Mouse (Mus musculus) kidney, postnatal 10 days (tissue): Measurements from ENCODE around the gene Chrdl2.
A peak's percentile ranks its signal among the peaks of the same experiment; 100 is the strongest.
"Not testable (repeated sequence)": the region's sequence is repeated elsewhere in the genome, so short reads cannot be mapped to it uniquely, and the experiment has no call there.

Experiments
- DNase-seq: peaks from one replicate; pipeline ENCODE4 v3.0.0; 2021; ENCODE audit warnings: mixed read lengths

Chrdl2 gene

GRCm38 (mm10) chr7:100043096-100043495 is 37.1 kb downstream of the Chrdl2 start:
- no peak for DNase-seq

- no peak for DNase-seq
Observed at GRCm38 (mm10) chr7:100043605-100044031, 37.6 kb downstream of the Chrdl2 start.

- DNase-seq = no peak
Observed at GRCm38 (mm10) chr7:100046486-100046885, 40.5 kb downstream of the Chrdl2 start.

- peak; percentile 40 for DNase-seq
Observed at GRCm38 (mm10) chr7:100051904-100052303, 45.9 kb downstream of the Chrdl2 start.

GRCm38 (mm10) chr7:100052991-100053390 is 47.0 kb downstream of the Chrdl2 start:
- not testable (repeated sequence) for DNase-seq

- peak; percentile 41 for DNase-seq
Observed at GRCm38 (mm10) chr7:100073959-100074358, 68.0 kb downstream of the Chrdl2 start.

GRCm38 (mm10) chr7:100076296-100076695 is 70.3 kb downstream of the Chrdl2 start:
- no peak for DNase-seq

GRCm38 (mm10) chr7:100077071-100077470 is 71.1 kb downstream of the Chrdl2 start:
- DNase-seq = no peak

- DNase-seq = no peak
Observed at GRCm38 (mm10) chr7:100080087-100080781, 74.3 kb downstream of the Chrdl2 start.

- no peak for DNase-seq
Observed at GRCm38 (mm10) chr7:100082836-100083235, 76.9 kb downstream of the Chrdl2 start.

GRCm38 (mm10) chr7:100083812-100084211 is 77.8 kb downstream of the Chrdl2 start:
- DNase-seq = no peak
